Mouse (Mus musculus) adrenal gland, postnatal 0 days (tissue): ENCODE results near the gene Mrpl21. TPM values are rescaled to one million over a fixed set of nuclear protein-coding genes. Genes with fewer than 3 reads are reported as not detected.

ENCODE experiments used
- microRNA-seq: library from miRNA; unstranded; fragments of <30 nt; microRNA quantifications from one replicate; pipeline ENCODE4, GENCODE M21; 2016; ENCODE audit warnings: borderline replicate concordance; ENCODE audit not compliant: insufficient number of aligned reads
- polyA plus RNA-seq: library from polyadenylated mRNA; unstranded; fragments of >200 nt; fragmentation: Nextera tagmentation; extraction: Ambion mirVana; gene quantifications from 2 replicates; pipeline ENCODE4 v1.2.1, GENCODE M21; 2015

Gene Mrpl21
- polyA plus RNA-seq = 109 and 117 TPM in 2 replicates

DNA sequence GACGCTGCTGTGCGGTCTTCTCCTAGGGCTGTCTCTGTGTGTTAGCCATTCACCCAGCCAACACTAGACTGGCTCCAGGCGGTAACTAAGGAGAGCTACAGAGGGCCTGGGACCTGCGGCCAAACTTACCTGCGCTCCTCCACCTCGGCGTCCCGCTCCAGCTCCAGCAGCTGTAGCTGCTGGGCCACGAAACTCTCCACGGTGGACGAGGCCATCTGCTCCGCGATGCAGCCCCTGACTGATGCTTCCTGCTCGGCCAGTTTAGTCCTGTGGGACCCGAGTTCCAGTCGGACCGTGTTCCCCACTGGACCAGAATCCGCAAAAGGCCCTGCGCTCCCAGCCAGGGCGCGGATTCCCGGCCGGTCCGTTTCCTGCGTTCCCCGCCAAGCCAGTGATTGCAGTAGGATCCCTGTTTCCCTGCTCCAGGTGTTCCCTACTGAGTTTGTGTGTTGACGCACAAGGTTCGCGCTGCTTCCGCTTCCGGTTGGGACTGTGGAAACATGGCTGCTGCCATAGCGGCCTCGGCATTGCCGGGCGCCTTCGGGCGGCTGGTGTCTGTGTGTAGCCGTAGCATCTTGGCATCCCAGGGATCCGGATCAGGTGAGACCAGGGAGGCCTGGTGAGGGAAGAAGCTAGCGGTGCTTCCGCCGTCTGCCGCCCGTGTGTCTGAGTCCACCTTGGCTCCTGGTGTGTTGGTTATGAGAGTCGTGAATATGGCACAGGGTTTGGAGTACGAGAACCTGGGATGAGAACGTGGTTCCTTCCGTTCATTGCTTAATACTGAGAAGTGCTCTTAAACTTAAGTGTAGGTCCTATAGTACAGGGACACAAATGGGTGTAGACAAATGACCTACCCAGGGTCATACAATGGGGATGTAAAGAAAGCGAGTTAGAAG, at the start of gene Mrpl21, which contains the start of gene Ighmbp2:
Gene Mrpl21, plus strand, starts transcription at position 330 of the 896 bp plus-strand sequence.
Gene Ighmbp2, minus strand, starts transcription at position 446 of the 896 bp plus-strand sequence.

DNA sequence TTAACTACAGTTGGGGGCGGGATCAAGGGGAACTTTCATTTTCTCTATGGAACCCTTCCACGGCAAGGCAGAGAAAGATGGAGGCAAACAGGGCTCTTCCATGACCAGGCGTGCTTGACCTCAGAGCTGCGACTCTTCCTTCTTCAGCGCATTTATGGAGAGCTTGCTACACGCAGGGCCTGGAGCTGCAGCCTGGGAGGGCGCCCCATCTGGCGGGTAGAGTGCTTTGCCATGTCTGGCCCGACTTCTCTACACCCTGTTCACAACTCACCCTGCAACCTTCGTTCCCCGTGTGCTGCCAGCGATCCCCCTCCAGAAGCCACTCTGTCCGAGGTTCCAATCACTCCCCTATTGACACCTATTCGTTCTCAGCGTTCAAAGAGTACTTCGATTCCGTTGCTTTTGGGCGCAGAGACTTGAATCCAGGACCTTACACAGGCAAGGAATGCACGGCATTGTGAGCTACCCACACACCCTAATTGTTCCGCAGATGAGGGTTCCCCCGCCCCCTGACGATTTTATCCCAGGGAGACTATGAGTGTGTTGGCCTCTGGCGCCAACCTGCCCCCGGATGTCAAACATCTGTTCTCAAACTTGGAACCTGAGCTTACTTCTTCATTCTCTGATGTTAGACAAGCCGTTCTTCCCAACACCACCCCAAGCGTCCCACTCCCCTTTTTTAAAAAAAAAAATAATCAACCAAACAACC, 39.7 kb downstream of the Mrpl21 start, which contains the start of gene Cpt1a:
Gene Cpt1a, plus strand, starts transcription at position 74 of the 709 bp plus-strand sequence.

Small RNAs within 50 kb of the gene (microRNA-seq; reads per million reads assigned to microRNA genes)
- not detected for gene Mir6984

Other genes with a start within 250 kb of the Mrpl21 start
- 4.2 and 5.9 TPM in 2 replicates for gene Ighmbp2, start 116 bp downstream of the Mrpl21 start, polyA plus RNA-seq
- gene Cpt1a, start 39.4 kb downstream of the Mrpl21 start, polyA plus RNA-seq = 57.9 and 95.2 TPM in 2 replicates
- gene Tesmin, start 106.0 kb downstream of the Mrpl21 start, polyA plus RNA-seq = 1.3 and 2.5 TPM in 2 replicates
- gene Gal, start 131.6 kb downstream of the Mrpl21 start, polyA plus RNA-seq = 17.8 and 30.9 TPM in 2 replicates